Mouse (Mus musculus): ENCODE data around the gene 9830107B12Rik.

9830107B12Rik gene

GRCm38 (mm10) chr17:48093286-48093817, 52.7 kb downstream of the 9830107B12Rik start:
- no peak for DNase-seq

GRCm38 (mm10) chr17:48090305-48090704, 55.8 kb downstream of the 9830107B12Rik start:
- no peak for DNase-seq

DNA sequence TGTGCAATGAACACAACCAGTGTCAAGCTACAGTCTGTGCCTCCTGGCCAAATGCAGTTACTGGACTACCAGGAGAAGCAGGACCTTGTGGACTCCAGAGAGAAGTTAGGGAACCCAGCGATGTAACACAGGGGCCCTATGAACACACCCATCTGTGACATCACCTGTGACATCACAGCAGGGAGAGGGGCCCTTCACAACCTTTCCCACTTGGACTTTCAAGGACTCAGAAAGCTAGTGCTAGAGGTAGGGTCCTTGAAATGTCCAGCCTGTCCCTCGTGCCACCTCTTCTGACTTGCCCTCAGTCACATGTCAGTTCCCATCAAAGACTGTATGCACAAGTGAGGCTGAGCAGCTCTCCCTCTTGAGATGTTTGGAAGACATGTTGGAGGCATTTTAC, 56.6 kb downstream of the 9830107B12Rik start:
- no peak for DNase-seq

DNA sequence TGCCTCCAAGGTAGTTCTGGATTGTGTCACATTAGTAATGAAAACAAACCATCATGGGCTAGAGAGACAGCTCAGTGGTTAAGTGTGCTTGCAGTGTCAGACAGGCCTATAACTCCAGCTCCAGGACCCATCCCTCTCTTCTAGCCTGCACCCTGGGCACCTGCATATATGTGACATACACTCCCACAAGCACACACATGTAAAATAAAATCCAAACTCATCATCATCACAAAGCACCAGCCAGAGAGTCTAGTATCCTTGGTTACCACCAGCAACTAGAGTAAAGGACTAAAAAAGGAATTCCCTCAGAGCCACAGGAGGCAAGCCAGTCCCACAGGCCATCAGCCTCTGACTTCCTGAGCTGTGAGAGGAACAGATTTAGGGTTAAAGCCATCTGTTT, 57.0 kb downstream of the 9830107B12Rik start, which contains the start of gene 1700067P10Rik:
TSS of gene 1700067P10Rik (plus strand) at position 301 of the 400 bp plus-strand sequence.
- no peak for DNase-seq

DNA sequence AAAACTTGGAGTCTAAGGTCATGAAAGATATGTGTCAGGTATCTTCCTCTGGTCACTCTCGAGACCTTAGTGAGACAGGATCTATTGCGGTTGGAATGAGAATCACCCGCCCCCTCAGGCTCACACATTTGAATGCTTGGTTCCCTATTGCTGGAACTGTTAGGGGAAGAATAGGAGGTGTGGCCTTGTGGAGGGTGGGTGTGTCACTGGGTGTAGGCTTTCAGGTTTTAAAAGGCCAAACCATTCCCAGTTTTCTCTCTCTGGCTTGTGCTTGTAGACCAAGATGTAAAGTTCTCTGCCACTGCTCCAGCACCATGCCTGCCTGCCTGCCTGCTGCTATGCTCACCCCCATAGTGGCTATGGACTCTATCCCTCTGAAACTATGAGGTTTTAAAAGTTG, 65.4 kb downstream of the 9830107B12Rik start:
- DNase-seq, result no peak

Measured in cerebellum, adult 8-10 months (tissue).